Mouse (Mus musculus) cerebellum, postnatal 14 days (tissue): Measurements from ENCODE around the gene Pecr.
"Not testable (repeated sequence)": the region's sequence is repeated elsewhere in the genome, so short reads cannot be mapped to it uniquely, and the experiment has no call there.

ENCODE experiments used
- DNase-seq, 2 experiments: peaks; one replicate each; pipeline ENCODE4 v3.0.0; 2021; ENCODE audit warnings: mixed read lengths in 2 of 2

Gene Pecr

GRCm38 (mm10) chr1:72232592-72232991, 51.5 kb downstream of the Pecr start:
- DNase-seq, result not testable (repeated sequence)

GRCm38 (mm10) chr1:72228974-72229373, 55.1 kb downstream of the Pecr start:
- DNase-seq, result no peak

GRCm38 (mm10) chr1:72227546-72227945, 56.6 kb downstream of the Pecr start:
- DNase-seq, result no peak

GRCm38 (mm10) chr1:72226887-72227481, 57.1 kb downstream of the Pecr start:
- no peak for DNase-seq

GRCm38 (mm10) chr1:72226172-72226886, 57.8 kb downstream of the Pecr start:
- peak; percentile 47 to 49 for DNase-seq

- DNase-seq, result peak; percentile 87 to 90
Observed at GRCm38 (mm10) chr1:72225720-72226171, 58.4 kb downstream of the Pecr start.

GRCm38 (mm10) chr1:72225054-72225718, 58.9 kb downstream of the Pecr start:
- peak in 1 of 2 experiments; percentile 31 for DNase-seq

GRCm38 (mm10) chr1:72220008-72220407, 64.1 kb downstream of the Pecr start:
- peak; percentile 61 to 73 for DNase-seq

- DNase-seq, result no peak
Observed at GRCm38 (mm10) chr1:72219116-72219515, 65.0 kb downstream of the Pecr start.

- DNase-seq, result no peak
Observed at GRCm38 (mm10) chr1:72218626-72219025, 65.5 kb downstream of the Pecr start.

GRCm38 (mm10) chr1:72216761-72217160, 67.4 kb downstream of the Pecr start:
- DNase-seq, result no peak

GRCm38 (mm10) chr1:72215174-72215573, 68.9 kb downstream of the Pecr start:
- no peak for DNase-seq

- peak; percentile 73 to 76 for DNase-seq
Observed at GRCm38 (mm10) chr1:72214470-72214961, 69.6 kb downstream of the Pecr start.

- DNase-seq, result no peak
Observed at GRCm38 (mm10) chr1:72213954-72214353, 70.2 kb downstream of the Pecr start.

GRCm38 (mm10) chr1:72211701-72212699, 72.1 kb downstream of the Pecr start, which contains the start of gene Mreg:
TSS of gene Mreg (minus strand) at chr1:72212307.
- peak; percentile 68 to 77 for DNase-seq

- peak in 1 of 2 experiments; percentile 44 for DNase-seq
Observed at GRCm38 (mm10) chr1:72210803-72211679, 73.1 kb downstream of the Pecr start.
